Mouse (Mus musculus) lung, postnatal 0 days (tissue): ENCODE results near the gene Dnah3. TPM values are rescaled to one million over a fixed set of nuclear protein-coding genes. Genes with fewer than 3 reads are reported as not detected.

Experiments used
- ATAC-seq: fragments of 200-750 bp; cut with Nextera tagmentation; 2 replicates; pipeline ENCODE4 v1.8.0; 2017; ENCODE audit warnings: moderate library complexity
- DNase-seq: peaks from one replicate; pipeline ENCODE4 v3.0.0-alpha.2; 2016; ENCODE audit warnings: low spot score
- H3K27ac ChIP-seq: fragments of 300-500 bp; sonication (generic); 2 replicates; pipeline ENCODE4 v1.5.1; 2014; ENCODE audit warnings: antibody characterized with exemption, mild to moderate bottlenecking, low read length, mixed read lengths
- H3K27me3 ChIP-seq: fragments of 300-500 bp; sonication (generic); replicated peaks from 2 replicates; pipeline ENCODE4 v1.6.1; 2014; ENCODE audit warnings: low read length, mixed read lengths; ENCODE audit not compliant: insufficient read depth
- H3K36me3 ChIP-seq: fragments of 300-500 bp; sonication (generic); 2 replicates; pipeline ENCODE4 v1.6.1; 2014; ENCODE audit warnings: low read length, mixed read lengths; ENCODE audit not compliant: insufficient read depth
- H3K4me1 ChIP-seq: fragments of 300-500 bp; sonication (generic); 2 replicates; pipeline ENCODE4 v1.6.1; 2014; ENCODE audit warnings: antibody characterized with exemption, low read depth, low read length, mixed read lengths; ENCODE audit not compliant: insufficient read depth
- H3K4me2 ChIP-seq: fragments of 300-500 bp; sonication (generic); replicated peaks from 2 replicates; pipeline ENCODE4 v1.6.1; 2014; ENCODE audit warnings: low read depth, mild to moderate bottlenecking, low read length, moderate library complexity, mixed read lengths
- H3K4me3 ChIP-seq: fragments of 300-500 bp; sonication (generic); 2 replicates; pipeline ENCODE4 v1.5.1; 2014; ENCODE audit warnings: low read depth, low read length
- H3K9ac ChIP-seq: fragments of 300-500 bp; sonication (generic); replicated peaks from 2 replicates; pipeline ENCODE4 v1.6.1; 2014; ENCODE audit warnings: low read depth, mild to moderate bottlenecking
- H3K9me3 ChIP-seq: fragments of 300-500 bp; sonication (generic); 2 replicates; pipeline ENCODE4 v1.6.1; 2016; ENCODE audit warnings: low read length, mixed read lengths
- CTCF ChIP-seq: IDR thresholded peaks from 2 replicates; pipeline ENCODE4 v1.5.1; 2016; ENCODE audit warnings: antibody characterized with exemption, mild to moderate bottlenecking
- EP300 ChIP-seq: IDR thresholded peaks from 2 replicates; pipeline ENCODE4 v1.6.1; 2016; ENCODE audit warnings: antibody characterized with exemption, mild to moderate bottlenecking, control low read depth
- WGBS: fragments of 180-500 bp; shearing (Covaris S2); extraction: QIAGEN DNeasy Blood & Tissue Kit; methylation state at CpG from one replicate; pipeline ENCODE4 v1.1.7; 2014; 5-methylcytosine and 5-hydroxymethylcytosine counted together
- polyA plus RNA-seq: library from polyadenylated mRNA; unstranded; fragments of >200 nt; fragmentation: Nextera tagmentation; extraction: Ambion mirVana; gene quantifications from 2 replicates; pipeline ENCODE4 v1.2.1, GENCODE M21; 2015

The Dnah3 gene
- polyA plus RNA-seq, 1 experiment from 2014 or later, result 2.9 TPM

DNA sequence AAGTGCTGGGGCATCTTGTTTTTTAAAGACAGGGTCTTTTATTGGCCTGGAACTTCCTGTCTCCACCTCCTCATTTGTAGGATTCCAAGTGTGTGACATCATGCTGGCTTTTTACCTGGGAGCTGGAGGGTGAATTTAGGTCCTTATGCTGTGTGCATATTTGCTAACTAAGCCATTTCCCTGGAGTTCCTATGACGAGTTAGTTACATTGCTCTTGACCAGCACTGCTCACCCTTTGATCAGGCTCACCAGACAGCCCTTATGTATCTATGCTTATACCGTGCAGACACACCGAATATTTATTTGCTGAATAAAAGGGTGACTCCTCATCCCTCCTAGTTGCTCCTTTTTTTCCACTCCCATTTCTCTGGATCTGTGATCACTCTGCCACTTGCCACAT, 14.9 kb downstream of the Dnah3 start:
- H3K4me1 ChIP-seq, result no peaks in the 10 kb centered on the region
- H3K27ac ChIP-seq, result no peak overlapping the region
- no peak for ATAC-seq
- no peaks in the 10 kb centered on the region for H3K36me3 ChIP-seq
- WGBS, result 41% methylated on average over 3 of the region's 3 CpGs
- no peak for DNase-seq
- H3K9me3 ChIP-seq, result no peaks in the 10 kb centered on the region
- TF ChIP-seq CTCF (no peak), EP300 (no peak)
- no peak overlapping the region for H3K4me3 ChIP-seq
- no peaks in the 10 kb centered on the region for H3K27me3 ChIP-seq
- H3K9ac ChIP-seq, result no peak overlapping the region
- H3K4me2 ChIP-seq, result no peak overlapping the region

DNA sequence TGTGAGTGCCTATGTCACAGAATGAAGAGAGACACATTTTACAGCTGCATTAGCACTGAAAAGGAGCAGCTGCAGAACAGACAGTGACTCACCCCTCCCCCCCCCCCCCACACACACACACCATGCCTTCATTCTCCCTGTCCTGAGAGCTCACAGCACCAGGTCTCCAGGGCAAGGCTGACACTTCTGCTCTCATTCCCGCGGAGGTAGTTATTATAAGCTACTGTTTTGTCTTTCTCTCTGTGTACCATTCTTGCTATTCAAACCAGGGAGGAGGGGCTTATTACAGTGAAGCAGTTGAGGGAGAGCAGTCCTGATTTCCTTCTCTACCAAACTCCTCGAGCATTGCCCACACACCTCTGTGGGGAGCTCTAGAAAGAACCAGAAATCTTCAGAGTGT, 25.9 kb downstream of the Dnah3 start:
- no peak for ATAC-seq

DNA sequence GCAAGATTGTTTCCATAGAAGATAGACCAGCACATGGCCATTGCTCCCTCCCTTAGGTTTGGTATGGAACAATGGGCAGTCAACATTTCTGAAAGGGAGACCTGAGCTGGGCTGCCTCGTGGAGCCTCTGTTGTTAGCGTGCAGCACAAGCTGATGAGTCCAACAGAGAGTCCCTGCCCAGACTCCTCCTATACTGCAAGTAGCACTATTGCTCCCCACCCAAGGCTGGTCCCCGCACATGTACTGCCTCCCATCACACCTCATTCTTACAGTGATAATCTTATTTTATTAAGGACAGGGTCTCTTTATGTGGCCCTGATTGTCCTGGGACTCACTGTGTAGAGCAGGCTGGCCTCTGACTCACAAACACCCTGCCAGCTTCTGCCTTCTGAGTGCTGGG, 27.0 kb downstream of the Dnah3 start:
- Histone ChIP-seq H3K27me3 (no peaks in the 10 kb centered on the region), H3K4me2 (no peak overlapping the region), H3K9me3 (no peaks in the 10 kb centered on the region), H3K4me1 (no peaks in the 10 kb centered on the region), H3K4me3 (no peak overlapping the region), H3K9ac (no peak overlapping the region), H3K36me3 (no peaks in the 10 kb centered on the region), H3K27ac (no peak overlapping the region)
- WGBS, result 83% methylated on average over 3 of the region's 3 CpGs
- TF ChIP-seq CTCF (no peak), EP300 (no peak)
- no peak for DNase-seq
- ATAC-seq, result no peak

More for the DNA sequence above, 25.9 kb downstream of the Dnah3 start:
- 6% methylated on average over 3 of the region's 3 CpGs for WGBS
- H3K4me3 ChIP-seq, result no peak overlapping the region
- H3K9ac ChIP-seq, result no peak overlapping the region
- no peak overlapping the region for H3K4me2 ChIP-seq
- no peaks in the 10 kb centered on the region for H3K36me3 ChIP-seq
- H3K9me3 ChIP-seq, result no peaks in the 10 kb centered on the region
- TF ChIP-seq EP300 (no peak), CTCF (no peak)
- DNase-seq, result no peak
- H3K4me1 ChIP-seq, result no peaks in the 10 kb centered on the region
- no peak overlapping the region for H3K27ac ChIP-seq
- H3K27me3 ChIP-seq, result no peaks in the 10 kb centered on the region

DNA sequence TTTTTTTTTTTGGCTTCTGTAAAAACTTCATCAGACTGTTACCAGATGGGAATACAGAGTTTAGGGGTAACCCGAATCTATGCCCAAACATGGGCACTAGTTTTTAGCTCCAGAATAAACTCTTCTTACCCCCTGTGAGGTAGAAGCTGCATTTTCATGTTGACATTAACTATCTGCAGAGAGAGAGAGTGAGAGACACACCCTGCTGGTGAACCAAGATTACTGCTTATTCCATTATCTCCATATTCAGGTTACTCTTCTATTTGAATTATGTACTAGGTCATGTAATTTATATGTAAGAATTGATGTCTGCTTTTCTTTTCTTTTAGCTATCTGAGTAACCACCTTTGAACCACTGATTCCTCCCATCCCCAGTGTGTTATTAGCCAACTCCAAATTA, 31.0 kb downstream of the Dnah3 start:
- no peak overlapping the region for H3K4me2 ChIP-seq
- no peaks in the 10 kb centered on the region for H3K4me1 ChIP-seq
- H3K36me3 ChIP-seq, result no peaks in the 10 kb centered on the region
- H3K9me3 ChIP-seq, result no peaks in the 10 kb centered on the region
- H3K27ac ChIP-seq, result no peak overlapping the region
- ATAC-seq, result no peak
- 67% methylated on average over 1 of the region's 1 CpGs for WGBS
- TF ChIP-seq CTCF (peak; percentile 15), EP300 (no peak)
- no peak overlapping the region for H3K9ac ChIP-seq
- H3K27me3 ChIP-seq, result no peaks in the 10 kb centered on the region
- DNase-seq, result no peak
- no peak overlapping the region for H3K4me3 ChIP-seq

DNA sequence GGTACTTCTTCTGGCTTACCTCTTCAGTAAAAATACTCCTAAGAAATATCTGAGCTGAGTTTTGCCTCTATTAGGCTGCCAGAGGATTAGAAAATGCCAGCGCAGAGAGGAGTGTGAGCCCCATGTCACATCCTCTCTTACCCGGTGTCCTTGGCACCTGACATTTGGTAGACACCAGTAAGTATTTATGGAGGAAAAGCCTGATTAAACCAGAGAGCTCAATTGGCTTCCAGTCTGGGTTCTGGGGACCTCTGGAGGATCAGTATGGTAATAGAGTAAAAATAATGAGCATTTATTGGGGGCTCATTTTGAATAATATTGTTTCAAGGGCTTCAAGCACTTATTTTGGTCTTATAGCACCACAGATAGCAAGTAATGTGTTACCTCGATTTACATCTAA, 39.6 kb downstream of the Dnah3 start:
- H3K4me2 ChIP-seq, result no peak overlapping the region
- H3K9me3 ChIP-seq, result no peaks in the 10 kb centered on the region
- peak; percentile 15; the same call in 1 of the 2 replicates for TF ChIP-seq CTCF
- no peak for TF ChIP-seq EP300
- ATAC-seq (no peak), DNase-seq (no peak)
- H3K4me1 ChIP-seq, result no peaks in the 10 kb centered on the region
- 74% methylated on average over 3 of the region's 3 CpGs for WGBS
- no peak overlapping the region for H3K4me3 ChIP-seq
- no peaks in the 10 kb centered on the region for H3K36me3 ChIP-seq
- H3K27ac ChIP-seq, result no peak overlapping the region
- no peaks in the 10 kb centered on the region for H3K27me3 ChIP-seq
- H3K9ac ChIP-seq, result no peak overlapping the region

DNA sequence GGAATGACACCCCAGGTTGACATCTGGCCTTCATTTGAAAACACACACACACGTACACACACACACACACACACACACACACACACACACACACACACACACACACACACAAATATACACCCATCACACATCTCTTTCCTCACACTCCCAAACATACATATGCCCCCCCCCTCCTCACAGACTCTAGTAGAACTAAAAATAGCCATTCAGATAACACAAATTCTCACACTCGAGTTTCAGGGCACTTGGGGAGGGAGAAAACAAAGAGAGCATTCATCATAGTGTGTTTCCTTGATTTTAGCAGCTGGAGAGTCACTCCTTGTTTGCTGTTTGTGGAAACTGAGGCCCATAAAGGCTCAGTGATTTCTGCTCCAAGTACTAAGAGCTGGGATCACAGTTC, 41.1 kb downstream of the Dnah3 start:
- DNase-seq, result no peak
- no peak for TF ChIP-seq EP300
- no peak for TF ChIP-seq CTCF
- no peak for ATAC-seq
- Histone ChIP-seq H3K9me3 (no peaks in the 10 kb centered on the region), H3K36me3 (no peaks in the 10 kb centered on the region), H3K27me3 (no peaks in the 10 kb centered on the region), H3K4me3 (no peak overlapping the region), H3K9ac (no peak overlapping the region), H3K4me2 (no peak overlapping the region), H3K27ac (no peak overlapping the region), H3K4me1 (no peaks in the 10 kb centered on the region)
- WGBS, result 14% methylated on average over 2 of the region's 2 CpGs

DNA sequence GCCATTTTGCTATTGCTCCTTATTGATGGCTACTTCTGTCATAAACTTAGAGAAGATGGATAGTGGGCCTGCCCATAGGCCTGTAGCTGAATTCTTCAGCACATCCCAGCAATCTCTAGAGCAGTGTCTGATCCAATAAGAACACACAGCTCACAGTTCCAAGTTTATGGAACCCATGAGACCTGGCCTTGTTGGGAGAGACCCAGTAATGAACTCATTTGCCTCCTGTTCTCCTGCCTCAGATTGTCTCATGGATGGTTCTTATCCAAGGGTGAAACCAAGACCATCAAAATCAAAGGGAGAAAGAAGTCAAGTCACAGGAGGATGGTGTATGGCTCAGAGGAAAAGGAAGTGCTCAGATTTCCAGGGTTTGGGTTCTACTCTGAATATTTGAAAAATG, 44.6 kb downstream of the Dnah3 start:
- Histone ChIP-seq H3K4me2 (no peak overlapping the region), H3K36me3 (no peaks in the 10 kb centered on the region), H3K27ac (no peak overlapping the region), H3K9ac (no peak overlapping the region), H3K4me1 (no peaks in the 10 kb centered on the region), H3K27me3 (no peaks in the 10 kb centered on the region), H3K9me3 (no peaks in the 10 kb centered on the region), H3K4me3 (no peak overlapping the region)
- TF ChIP-seq EP300, result no peak
- TF ChIP-seq CTCF, result no peak
- ATAC-seq, result no peak
- no peak for DNase-seq
